In genomic region chr3:129557048-129557447, GRCm38 (mm10) we compare ENCODE assay signal across 15 mouse cellular contexts.
"Had no signal": no experiment of that assay in that cellular context is flagged by ENCODE, and none has a peak within 500 bp of the region (broad histone marks: within the 10 kb centered on the region; RNA-seq: fewer than 3 reads in every experiment).

No protein-coding gene starts in this region.

- H3K4me2 ChIP-seq: intestine, embryonic 15.5 days; limb, embryonic 13.5 days; liver, embryonic 13.5 days; lung, embryonic 14.5 days; midbrain, embryonic 12.5 days; midbrain, embryonic 15.5 days; neural tube, embryonic 12.5 days; neural tube, embryonic 15.5 days had no signal

- H3K4me1 ChIP-seq: midbrain, embryonic 15.5 days; neural tube, embryonic 12.5 days; neural tube, embryonic 15.5 days had no signal

- H3K9ac ChIP-seq: intestine, embryonic 15.5 days; limb, embryonic 13.5 days; liver, embryonic 13.5 days; lung, embryonic 14.5 days; midbrain, embryonic 12.5 days; midbrain, embryonic 15.5 days; neural tube, embryonic 12.5 days; neural tube, embryonic 15.5 days had no signal

- H3K9me3 ChIP-seq: intestine, embryonic 15.5 days; limb, embryonic 10.5 days; limb, embryonic 13.5 days; liver, embryonic 13.5 days; midbrain, embryonic 12.5 days; midbrain, embryonic 15.5 days; neural tube, embryonic 12.5 days; neural tube, embryonic 15.5 days had no signal

- H3K36me3 ChIP-seq: liver, embryonic 13.5 days; midbrain, embryonic 15.5 days; neural tube, embryonic 15.5 days had no signal

- ATAC-seq: intestine, embryonic 15.5 days; lung, postnatal 0 days; midbrain, embryonic 15.5 days had no signal

- H3K4me3 ChIP-seq: intestine, embryonic 15.5 days; limb, embryonic 10.5 days; limb, embryonic 13.5 days; liver, embryonic 13.5 days; midbrain, embryonic 12.5 days; midbrain, embryonic 15.5 days; neural tube, embryonic 12.5 days; neural tube, embryonic 15.5 days had no signal

- DNase-seq: liver, embryonic 13.5 days; lung, embryonic 14.5 days; right cerebral cortex, adult 18-20 months; right cerebral cortex, postnatal 14 days; right cerebral cortex, postnatal 4 days; thymus, postnatal 25 days had no signal

- H3K27me3 ChIP-seq: intestine, embryonic 15.5 days; limb, embryonic 13.5 days; liver, embryonic 13.5 days; midbrain, embryonic 12.5 days; midbrain, embryonic 15.5 days; neural tube, embryonic 12.5 days; neural tube, embryonic 15.5 days had no signal

- H3K27ac ChIP-seq: intestine, embryonic 15.5 days; limb, embryonic 10.5 days; limb, embryonic 13.5 days; liver, embryonic 13.5 days; macrophage; midbrain, embryonic 12.5 days; midbrain, embryonic 15.5 days; neural tube, embryonic 12.5 days; neural tube, embryonic 15.5 days had no signal
